Mouse (Mus musculus) forebrain, embryonic 14.5 days (tissue): ENCODE measurements around the gene Zbtb7a. TPM values are rescaled to one million over a fixed set of nuclear protein-coding genes. Genes with fewer than 3 reads are reported as not detected.

Experiments
- ATAC-seq: fragments of 200-750 bp; cut with Nextera tagmentation; 2 replicates; pipeline ENCODE4 v1.8.0; 2017; ENCODE audit warnings: mild to moderate bottlenecking, moderate library complexity
- DNase-seq: peaks from one replicate; pipeline ENCODE4 v3.0.0-alpha.2; 2015; ENCODE audit warnings: low spot score
- H3K27ac ChIP-seq: fragments of 300-500 bp; sonication (generic); 2 replicates; pipeline ENCODE4 v1.5.1; 2014; ENCODE audit warnings: low read depth, mild to moderate bottlenecking, control low read depth, low read length, moderate library complexity
- H3K27me3 ChIP-seq: fragments of 300-500 bp; sonication (generic); replicated peaks from 2 replicates; pipeline ENCODE4 v1.6.1; 2014; ENCODE audit warnings: low read length, control low read depth, mixed read lengths; ENCODE audit not compliant: control insufficient read depth, insufficient read depth
- H3K36me3 ChIP-seq: fragments of 300-500 bp; sonication (generic); 2 replicates; pipeline ENCODE4 v1.6.1; 2014; ENCODE audit warnings: low read length, control low read depth; ENCODE audit not compliant: control insufficient read depth, insufficient read depth
- H3K4me1 ChIP-seq: fragments of 300-500 bp; sonication (generic); 2 replicates; pipeline ENCODE4 v1.6.1; 2014; ENCODE audit warnings: antibody characterized with exemption, low read length, control low read depth; ENCODE audit not compliant: control insufficient read depth, insufficient read depth
- H3K4me2 ChIP-seq: fragments of 300-500 bp; sonication (generic); 2 replicates; pipeline ENCODE4 v1.6.1; 2014; ENCODE audit warnings: mild to moderate bottlenecking, control low read depth, low read length
- H3K4me3 ChIP-seq: fragments of 300-500 bp; sonication (generic); 2 replicates; pipeline ENCODE4 v1.5.1; 2014; ENCODE audit warnings: low read depth, low read length, control low read depth
- H3K9ac ChIP-seq: fragments of 300-500 bp; sonication (generic); 2 replicates; pipeline ENCODE4 v1.6.1; 2014; ENCODE audit warnings: mild to moderate bottlenecking, low read length, control low read depth, moderate library complexity
- H3K9me3 ChIP-seq: fragments of 300-500 bp; sonication (generic); replicated peaks from 2 replicates; pipeline ENCODE4 v1.6.1; 2016; ENCODE audit warnings: low read length, control low read depth, mixed read lengths; ENCODE audit not compliant: control insufficient read depth
- WGBS: fragments of 180-500 bp; shearing (Covaris S2); extraction: QIAGEN DNeasy Blood & Tissue Kit; methylation state at CpG from one replicate; pipeline ENCODE4 v1.1.7; 2014; 5-methylcytosine and 5-hydroxymethylcytosine counted together
- polyA plus RNA-seq: library from polyadenylated mRNA; unstranded; fragments of >200 nt; fragmentation: Nextera tagmentation; extraction: Ambion mirVana; gene quantifications from 2 replicates; pipeline ENCODE4 v1.2.1, GENCODE M21; 2014

Zbtb7a gene
- polyA plus RNA-seq, 1 experiment from 2014 or later: 6.2 TPM

- Histone ChIP-seq H3K4me3 (no peak overlapping the region), H3K27ac (no peak overlapping the region), H3K4me2 (no peak overlapping the region), H3K36me3 (peaks cover 95% of the 10 kb centered on the region), H3K4me1 (no peaks in the 10 kb centered on the region), H3K27me3 (no peaks in the 10 kb centered on the region), H3K9ac (no peak overlapping the region), H3K9me3 (no peaks in the 10 kb centered on the region)
- DNase-seq (no peak), ATAC-seq (no peak)
- 91% methylated on average over 6 of the region's 6 CpGs for WGBS
Measured at GRCm38 (mm10) chr10:81112946-81113345, 22.1 kb upstream of the Zbtb7a start.

GRCm38 (mm10) chr10:81119625-81120024 lies 15.4 kb upstream of the Zbtb7a start:
- WGBS: 91% methylated on average over 10 of the region's 10 CpGs
- Histone ChIP-seq H3K4me2 (no peak overlapping the region), H3K36me3 (peaks cover 93% of the 10 kb centered on the region), H3K27me3 (no peaks in the 10 kb centered on the region), H3K9ac (no peak overlapping the region), H3K27ac (no peak overlapping the region), H3K9me3 (no peaks in the 10 kb centered on the region), H3K4me3 (no peak overlapping the region), H3K4me1 (no peaks in the 10 kb centered on the region)
- DNase-seq: no peak
- ATAC-seq: no peak

- H3K27ac ChIP-seq: no peak overlapping the region
- 84% methylated on average over 7 of the region's 7 CpGs for WGBS
- no peaks in the 10 kb centered on the region for H3K27me3 ChIP-seq
- DNase-seq (no peak), ATAC-seq (no peak)
- no peaks in the 10 kb centered on the region for H3K9me3 ChIP-seq
- H3K9ac ChIP-seq: no peak overlapping the region
- H3K4me2 ChIP-seq: no peak overlapping the region
- H3K4me1 ChIP-seq: no peaks in the 10 kb centered on the region
- peaks cover 83% of the 10 kb centered on the region for H3K36me3 ChIP-seq
- H3K4me3 ChIP-seq: no peak overlapping the region
Measured at GRCm38 (mm10) chr10:81120650-81121049, 14.4 kb upstream of the Zbtb7a start.

GRCm38 (mm10) chr10:81122889-81123288 lies 12.1 kb upstream of the Zbtb7a start:
- Histone ChIP-seq H3K4me1 (no peaks in the 10 kb centered on the region), H3K27ac (no peak overlapping the region), H3K4me2 (no peak overlapping the region), H3K27me3 (no peaks in the 10 kb centered on the region), H3K36me3 (peaks cover 63% of the 10 kb centered on the region), H3K4me3 (no peak overlapping the region), H3K9me3 (no peaks in the 10 kb centered on the region), H3K9ac (no peak overlapping the region)
- DNase-seq: no peak
- 89% methylated on average over 2 of the region's 2 CpGs for WGBS
- no peak for ATAC-seq

GRCm38 (mm10) chr10:81123500-81123899 lies 11.5 kb upstream of the Zbtb7a start:
- Histone ChIP-seq H3K9me3 (no peaks in the 10 kb centered on the region), H3K4me2 (no peak overlapping the region), H3K27ac (no peak overlapping the region), H3K4me3 (no peak overlapping the region), H3K4me1 (no peaks in the 10 kb centered on the region), H3K9ac (no peak overlapping the region), H3K36me3 (peaks cover 57% of the 10 kb centered on the region), H3K27me3 (peaks cover 1% of the 10 kb centered on the region)
- WGBS: 84% methylated on average over 11 of the region's 11 CpGs
- DNase-seq: no peak
- no peak for ATAC-seq

GRCm38 (mm10) chr10:81134181-81134587 lies 836 bp upstream of the Zbtb7a start:
- Histone ChIP-seq H3K4me2 (no peak overlapping the region), H3K27me3 (peaks cover 36% of the 10 kb centered on the region)
- 4% methylated on average over 16 of the region's 16 CpGs for WGBS

GRCm38 (mm10) chr10:81135831-81136705 lies 1.0 kb downstream of the Zbtb7a start:
- H3K36me3 ChIP-seq: no peaks in the 10 kb centered on the region
- peak; percentile 16 for ATAC-seq
- peak overlapping the region; percentile 100 for H3K4me2 ChIP-seq
- no peaks in the 10 kb centered on the region for H3K9me3 ChIP-seq
- WGBS: under 1% methylated on average over 73 of the region's 86 CpGs
- H3K27me3 ChIP-seq: peaks cover 29% of the 10 kb centered on the region
- H3K4me1 ChIP-seq: peaks cover 13% of the 10 kb centered on the region
- H3K4me3 ChIP-seq: peak overlapping the region; percentile 82
- peak; percentile 75 for DNase-seq
- H3K9ac ChIP-seq: peak overlapping the region; percentile 94
- H3K27ac ChIP-seq: peak overlapping the region; percentile 95

More at GRCm38 (mm10) chr10:81134181-81134587, 836 bp upstream of the Zbtb7a start:
- Histone ChIP-seq H3K36me3 (no peaks in the 10 kb centered on the region), H3K4me3 (no peak overlapping the region), H3K27ac (no peak overlapping the region), H3K4me1 (peaks cover 12% of the 10 kb centered on the region), H3K9ac (no peak overlapping the region), H3K9me3 (no peaks in the 10 kb centered on the region)
- ATAC-seq (no peak), DNase-seq (no peak)

- H3K4me1 ChIP-seq: peaks cover 13% of the 10 kb centered on the region
- DNase-seq (no peak), ATAC-seq (peak; percentile 57)
- H3K4me2 ChIP-seq: peak overlapping the region; percentile 100
- peak overlapping the region; percentile 95 for H3K27ac ChIP-seq
- H3K27me3 ChIP-seq: peaks cover 29% of the 10 kb centered on the region
- H3K9me3 ChIP-seq: no peaks in the 10 kb centered on the region
- peak overlapping the region; percentile 82 for H3K4me3 ChIP-seq
- 0 out of 2 replicates have a peak, but pooled peaks cover 3% of the 10 kb centered on the region for H3K36me3 ChIP-seq
- H3K9ac ChIP-seq: peak overlapping the region; percentile 94
- under 1% methylated on average over 44 of the region's 50 CpGs for WGBS
Measured at GRCm38 (mm10) chr10:81136706-81137231, 1.7 kb downstream of the Zbtb7a start.
